Mouse (Mus musculus): ENCODE results near the gene Rap1b.
A peak's percentile ranks its signal among the peaks of the same experiment; 100 is the strongest.
"Not testable (repeated sequence)": the region's sequence is repeated elsewhere in the genome, so short reads cannot be mapped to it uniquely, and the experiment has no call there.

Gene Rap1b

GRCm38 (mm10) chr10:117845597-117846259 lies at the start of gene Rap1b:
Gene Rap1b, minus strand, starts transcription at chr10:117846035.
- peak; percentile 88 for ATAC-seq (ENCODE audit: low TSS enrichment)

GRCm38 (mm10) chr10:117895186-117895585 lies 49.4 kb upstream of the Rap1b start:
- ATAC-seq (ENCODE audit: low TSS enrichment): no peak

- ATAC-seq (ENCODE audit: low TSS enrichment): peak; percentile 52; the same call in 1 of the 2 replicates
Observed at GRCm38 (mm10) chr10:117894114-117895035, 48.5 kb upstream of the Rap1b start.

- ATAC-seq (ENCODE audit: low TSS enrichment): not testable (repeated sequence)
Observed at GRCm38 (mm10) chr10:117893128-117893527, 47.3 kb upstream of the Rap1b start.

- no peak for ATAC-seq (ENCODE audit: low TSS enrichment)
Observed at GRCm38 (mm10) chr10:117891327-117891726, 45.5 kb upstream of the Rap1b start.

- no peak for ATAC-seq (ENCODE audit: low TSS enrichment)
Observed at GRCm38 (mm10) chr10:117888822-117889221, 43.0 kb upstream of the Rap1b start.

- ATAC-seq (ENCODE audit: low TSS enrichment): no peak
Observed at GRCm38 (mm10) chr10:117885358-117885757, 39.5 kb upstream of the Rap1b start.

GRCm38 (mm10) chr10:117884760-117885159 lies 38.9 kb upstream of the Rap1b start:
- no peak for ATAC-seq (ENCODE audit: low TSS enrichment)

- peak; percentile 65 for ATAC-seq (ENCODE audit: low TSS enrichment)
Observed at GRCm38 (mm10) chr10:117883438-117883837, 37.6 kb upstream of the Rap1b start.

GRCm38 (mm10) chr10:117878628-117879027 lies 32.8 kb upstream of the Rap1b start:
- peak; percentile 78 for ATAC-seq (ENCODE audit: low TSS enrichment)

- peak; percentile 62 for ATAC-seq (ENCODE audit: low TSS enrichment)
Observed at GRCm38 (mm10) chr10:117876801-117877200, 31.0 kb upstream of the Rap1b start.

GRCm38 (mm10) chr10:117876400-117876799 lies 30.6 kb upstream of the Rap1b start:
- ATAC-seq (ENCODE audit: low TSS enrichment): 0 out of 2 replicates have a peak, but pooled peaks have one; percentile 4

GRCm38 (mm10) chr10:117874936-117875335 lies 29.1 kb upstream of the Rap1b start:
- peak; percentile 81 for ATAC-seq (ENCODE audit: low TSS enrichment)

- no peak for ATAC-seq (ENCODE audit: low TSS enrichment)
Observed at GRCm38 (mm10) chr10:117873952-117874351, 28.1 kb upstream of the Rap1b start.

- ATAC-seq (ENCODE audit: low TSS enrichment): peak; percentile 28; the same call in 1 of the 2 replicates
Observed at GRCm38 (mm10) chr10:117872468-117872867, 26.6 kb upstream of the Rap1b start.

GRCm38 (mm10) chr10:117867301-117867700 lies 21.5 kb upstream of the Rap1b start:
- ATAC-seq (ENCODE audit: low TSS enrichment): no peak

- no peak for ATAC-seq (ENCODE audit: low TSS enrichment)
Observed at GRCm38 (mm10) chr10:117866641-117867040, 20.8 kb upstream of the Rap1b start.

- ATAC-seq (ENCODE audit: low TSS enrichment): no peak
Observed at GRCm38 (mm10) chr10:117864695-117865094, 18.9 kb upstream of the Rap1b start.

GRCm38 (mm10) chr10:117864251-117864650 lies 18.4 kb upstream of the Rap1b start:
- no peak for ATAC-seq (ENCODE audit: low TSS enrichment)

GRCm38 (mm10) chr10:117862014-117862580 lies 16.3 kb upstream of the Rap1b start:
- no peak for ATAC-seq (ENCODE audit: low TSS enrichment)

- no peak for ATAC-seq (ENCODE audit: low TSS enrichment)
Observed at GRCm38 (mm10) chr10:117860958-117861357, 15.1 kb upstream of the Rap1b start.

- ATAC-seq (ENCODE audit: low TSS enrichment): no peak
Observed at GRCm38 (mm10) chr10:117860361-117860760, 14.5 kb upstream of the Rap1b start.
